Mouse (Mus musculus): ENCODE data around the gene Ncaph.
"Not testable (repeated sequence)": the region's sequence is repeated elsewhere in the genome, so short reads cannot be mapped to it uniquely, and the experiment has no call there.

The Ncaph gene

DNA sequence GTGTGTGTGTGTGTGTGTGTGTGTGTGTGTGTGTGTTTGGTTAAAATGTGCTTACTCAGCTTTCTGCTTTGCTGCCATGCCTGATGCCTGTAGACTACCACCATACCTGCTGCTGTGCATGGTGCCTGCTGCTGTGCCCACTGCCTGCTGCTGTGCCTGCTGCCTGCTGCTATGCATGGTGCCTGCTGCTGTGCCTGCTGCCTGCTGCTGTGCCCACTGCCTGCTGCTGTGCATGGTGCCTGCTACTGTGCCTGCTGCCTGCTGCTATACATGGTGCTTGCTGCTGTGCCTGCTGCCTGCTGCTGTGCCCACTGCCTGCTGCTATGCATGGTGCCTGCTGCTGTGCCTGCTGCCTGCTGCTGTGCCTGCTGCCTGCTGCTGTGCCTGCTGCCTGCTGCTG is 43.6 kb downstream of the Ncaph start:
- not testable (repeated sequence) for DNase-seq (ENCODE audit: low read depth, low spot score)

GRCm38 (mm10) chr2:127086235-127086634 is 47.5 kb downstream of the Ncaph start:
- DNase-seq (ENCODE audit: low read depth, low spot score) = no peak

- DNase-seq (ENCODE audit: low read depth, low spot score) = no peak
Measured at GRCm38 (mm10) chr2:127080591-127081218, 53.0 kb downstream of the Ncaph start.

DNA sequence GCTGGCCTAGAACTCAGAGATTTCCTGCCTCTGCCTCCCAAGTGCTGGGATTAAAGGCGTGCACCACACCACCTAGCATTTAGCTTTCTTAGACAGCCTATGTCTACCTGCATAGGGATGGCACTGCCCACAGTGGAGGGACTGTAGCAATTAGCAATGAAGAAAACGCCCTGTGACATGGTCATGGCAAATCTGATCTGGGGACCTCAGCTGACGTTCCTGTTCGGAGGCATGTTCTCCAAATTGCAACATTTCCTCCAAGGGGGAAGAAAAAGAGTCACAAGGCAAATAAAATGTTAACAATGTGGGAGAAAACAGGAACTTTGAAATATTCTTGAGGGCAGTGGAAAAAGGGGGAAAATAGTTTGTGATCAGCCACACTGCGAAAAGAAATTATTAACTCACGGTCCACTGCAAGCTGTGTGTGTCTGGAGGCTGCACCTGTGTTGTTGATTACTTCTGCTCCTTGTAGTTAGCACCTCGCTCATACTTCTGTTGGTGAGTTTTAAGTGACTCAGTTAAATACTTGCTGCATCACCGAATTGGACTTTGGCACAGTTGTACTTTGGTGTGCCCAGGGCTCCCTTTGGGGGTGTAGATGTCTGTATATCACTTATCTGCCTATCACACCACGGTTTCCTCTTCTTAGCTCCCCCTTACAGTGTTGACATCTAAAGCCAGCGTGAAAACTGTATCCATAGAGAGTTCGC is 53.7 kb downstream of the Ncaph start:
- no peak for DNase-seq (ENCODE audit: low read depth, low spot score)

GRCm38 (mm10) chr2:127079066-127079465 is 54.7 kb downstream of the Ncaph start:
- DNase-seq (ENCODE audit: low read depth, low spot score) = not testable (repeated sequence)

GRCm38 (mm10) chr2:127077611-127078010 is 56.1 kb downstream of the Ncaph start:
- no peak for DNase-seq (ENCODE audit: low read depth, low spot score)

- no peak for DNase-seq (ENCODE audit: low read depth, low spot score)
Measured at GRCm38 (mm10) chr2:127074116-127074515, 59.6 kb downstream of the Ncaph start.

DNA sequence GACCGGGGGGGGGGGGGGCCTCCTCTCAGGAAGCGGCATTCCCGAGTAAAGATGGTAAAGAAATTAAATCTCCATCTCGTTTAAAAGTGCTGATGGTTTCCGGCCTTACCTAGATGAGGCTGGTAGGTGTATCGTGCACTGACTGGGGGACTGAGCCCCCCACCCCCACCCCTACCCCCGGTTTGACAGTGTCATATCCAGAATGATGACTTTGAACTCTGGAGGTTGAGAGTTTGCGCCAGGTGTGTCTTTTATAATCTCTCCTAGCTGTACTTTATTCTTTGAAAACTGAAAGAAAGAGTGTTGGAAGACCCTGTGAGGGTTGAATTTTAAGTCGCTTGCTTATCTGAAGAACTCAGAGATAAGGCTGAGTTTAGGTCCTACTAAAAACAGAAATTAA is 62.9 kb downstream of the Ncaph start:
- DNase-seq (ENCODE audit: low read depth, low spot score) = no peak

- peak; percentile 75 for DNase-seq (ENCODE audit: low read depth, low spot score)
Measured at GRCm38 (mm10) chr2:127070435-127070841, 63.3 kb downstream of the Ncaph start, which contains the start of gene Blvra. Gene Blvra, plus strand, starts transcription at chr2:127070665.

- DNase-seq (ENCODE audit: low read depth, low spot score) = no peak
Measured at GRCm38 (mm10) chr2:127069781-127070434, 63.8 kb downstream of the Ncaph start.

GRCm38 (mm10) chr2:127068806-127069205 is 64.9 kb downstream of the Ncaph start:
- no peak for DNase-seq (ENCODE audit: low read depth, low spot score)

DNA sequence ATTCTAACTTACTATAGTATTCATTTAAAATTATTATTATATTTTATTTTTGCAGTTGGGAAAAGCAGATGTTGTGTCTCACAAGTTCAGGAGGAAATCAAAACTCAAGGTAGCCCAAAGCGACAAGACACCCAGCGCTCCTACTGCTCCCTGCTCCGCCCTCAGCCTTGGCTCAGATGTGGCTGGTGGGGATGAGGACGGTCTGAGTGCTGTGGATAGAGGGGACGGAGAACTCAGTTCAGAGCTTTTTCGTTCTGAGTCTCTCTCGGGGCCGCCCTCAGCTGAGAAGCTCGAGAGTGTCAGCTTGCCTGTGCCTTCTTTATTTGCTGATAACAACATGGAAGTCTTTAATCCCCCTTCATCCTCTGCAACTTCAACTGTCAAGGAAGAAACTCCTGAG is 72.3 kb downstream of the Ncaph start:
- no peak for DNase-seq (ENCODE audit: low read depth, low spot score)
